Mouse (Mus musculus): ENCODE measurements around the gene Adamts6.

Adamts6 gene

DNA sequence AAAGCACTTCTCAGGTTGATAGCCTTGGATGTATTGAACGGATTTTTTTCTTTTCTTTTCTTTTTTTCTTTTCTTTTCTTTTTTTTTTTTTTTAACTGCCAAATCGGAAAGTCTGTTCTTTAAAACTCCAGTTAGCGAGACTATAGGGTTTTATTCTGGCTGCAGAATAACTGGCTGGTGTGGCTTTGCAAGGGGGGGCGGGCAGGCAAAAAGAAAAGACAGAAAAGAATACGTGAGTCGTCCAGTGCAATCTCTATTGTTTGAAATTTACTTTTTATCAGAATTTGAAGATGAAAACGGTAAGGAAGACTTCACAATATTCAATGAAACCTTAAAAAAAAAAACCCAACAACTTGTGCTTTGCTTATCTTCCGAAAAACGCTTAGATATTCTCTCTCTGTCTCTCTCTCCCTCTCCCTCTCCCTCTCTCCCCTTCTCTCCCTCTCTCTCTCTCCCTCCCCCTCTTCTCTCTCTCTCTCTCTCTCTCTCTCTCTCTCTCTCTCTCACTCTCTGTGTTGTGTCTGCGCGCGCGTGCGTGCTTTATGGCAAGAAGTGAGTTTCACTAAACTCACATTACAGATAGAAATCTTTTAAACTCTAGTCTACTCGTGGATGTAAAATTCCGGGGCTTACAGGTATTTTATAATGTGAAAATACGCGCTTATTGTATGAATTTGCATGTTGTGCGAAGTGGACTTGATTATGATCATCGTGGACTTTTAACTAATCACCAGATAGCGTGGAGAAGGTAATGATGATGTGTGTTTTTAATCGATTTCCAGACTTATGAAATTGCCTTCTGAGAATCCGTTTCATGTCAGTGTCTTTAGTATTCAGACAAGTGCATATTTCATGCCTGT is at the start of gene Adamts6:
Gene Adamts6 (plus strand): TSS at position 470 of the 860 bp plus-strand sequence.
- ATAC-seq (ENCODE audit: insufficient number of reproducible peaks, low FRiP score, low TSS enrichment), result no peak

DNA sequence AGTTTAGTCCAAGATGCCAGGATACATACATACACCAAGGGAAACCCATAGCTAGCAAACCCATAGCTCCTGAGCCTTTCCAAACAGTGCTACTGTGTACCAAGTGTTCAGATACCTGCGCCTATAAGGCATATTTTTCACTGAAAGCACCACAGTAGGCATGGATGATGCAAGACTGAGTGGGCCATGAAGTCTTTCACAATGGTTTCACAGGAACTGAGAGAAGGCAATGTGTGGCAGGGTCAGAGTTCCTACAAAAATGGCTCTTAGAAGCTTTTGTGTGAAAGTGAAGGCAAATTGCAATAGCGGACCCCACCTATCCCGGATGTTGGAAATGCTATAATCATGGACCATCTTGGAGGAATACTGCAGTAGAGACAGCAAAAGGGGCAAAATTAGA is 28.6 kb upstream of the Adamts6 start:
- ATAC-seq (ENCODE audit: insufficient number of reproducible peaks, low FRiP score, low TSS enrichment), result no peak

DNA sequence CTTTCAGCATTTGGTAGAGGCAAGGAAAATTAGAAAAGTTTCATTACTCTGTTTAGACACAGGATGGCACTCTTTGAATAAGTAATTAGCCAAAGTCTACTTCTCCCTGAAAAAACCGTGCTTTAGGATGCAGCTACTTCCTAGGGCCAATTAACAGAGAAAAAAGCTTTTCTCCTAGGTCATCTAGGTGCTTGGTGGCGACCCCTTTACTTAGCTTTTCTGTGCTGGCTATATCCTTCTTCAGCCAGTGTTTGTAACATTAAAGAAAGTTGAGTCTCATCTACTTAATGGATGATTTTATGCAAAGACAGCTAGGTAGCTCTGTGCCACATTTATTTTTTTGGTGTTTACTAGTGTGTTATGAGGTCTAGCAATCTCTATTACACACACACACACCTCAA is 2.6 kb upstream of the Adamts6 start:
- peak; percentile 76 for ATAC-seq (ENCODE audit: insufficient number of reproducible peaks, low FRiP score, low TSS enrichment)

DNA sequence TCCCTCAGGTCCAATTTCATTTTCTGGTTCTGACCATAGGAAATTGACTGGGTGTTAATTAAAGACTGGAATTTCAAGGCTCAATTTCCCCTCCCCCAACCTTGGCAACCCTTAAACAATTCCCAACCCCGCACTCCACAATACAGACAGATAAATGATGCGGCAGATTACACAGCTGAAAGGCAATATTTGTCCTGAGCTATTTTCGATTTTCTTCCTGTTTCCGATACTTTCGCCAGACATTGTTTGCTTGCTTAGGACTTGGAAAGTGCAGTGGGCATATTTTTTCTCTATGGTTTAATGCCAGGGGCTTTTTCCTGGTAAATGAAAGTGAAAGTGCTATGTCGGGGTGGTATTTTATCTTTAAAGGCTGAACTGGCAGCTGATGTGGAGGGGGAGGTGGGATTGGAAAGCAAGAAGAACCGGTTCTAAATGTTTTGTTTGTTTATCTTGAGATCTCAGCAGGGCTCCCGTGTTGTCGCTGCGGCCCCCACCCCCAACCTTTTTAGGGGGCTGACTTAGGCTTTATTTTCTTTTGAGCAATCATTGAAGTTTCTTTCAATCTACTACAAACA is 1.8 kb upstream of the Adamts6 start:
- 0 out of 2 replicates have a peak, but pooled peaks have one; percentile 18 for ATAC-seq (ENCODE audit: insufficient number of reproducible peaks, low FRiP score, low TSS enrichment)

DNA sequence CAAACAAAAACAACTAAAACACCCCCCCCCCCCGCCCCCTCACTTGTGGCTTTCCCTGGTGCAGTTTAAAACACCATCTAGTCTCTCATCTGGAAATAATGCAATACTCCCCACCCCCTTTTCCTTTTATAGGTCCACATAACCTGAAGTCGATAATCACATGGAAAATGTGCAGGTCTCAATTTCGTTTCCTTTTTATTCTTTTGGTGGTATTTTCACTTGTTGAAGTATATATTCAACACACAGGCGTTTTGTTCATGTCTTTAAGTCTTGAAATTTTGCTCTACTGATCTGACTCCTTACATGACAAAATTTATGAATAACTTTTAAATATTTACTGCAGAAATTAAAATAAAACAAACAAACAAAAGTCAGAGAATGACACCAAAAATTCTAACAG is 1.3 kb upstream of the Adamts6 start:
- no peak for ATAC-seq (ENCODE audit: insufficient number of reproducible peaks, low FRiP score, low TSS enrichment)

DNA sequence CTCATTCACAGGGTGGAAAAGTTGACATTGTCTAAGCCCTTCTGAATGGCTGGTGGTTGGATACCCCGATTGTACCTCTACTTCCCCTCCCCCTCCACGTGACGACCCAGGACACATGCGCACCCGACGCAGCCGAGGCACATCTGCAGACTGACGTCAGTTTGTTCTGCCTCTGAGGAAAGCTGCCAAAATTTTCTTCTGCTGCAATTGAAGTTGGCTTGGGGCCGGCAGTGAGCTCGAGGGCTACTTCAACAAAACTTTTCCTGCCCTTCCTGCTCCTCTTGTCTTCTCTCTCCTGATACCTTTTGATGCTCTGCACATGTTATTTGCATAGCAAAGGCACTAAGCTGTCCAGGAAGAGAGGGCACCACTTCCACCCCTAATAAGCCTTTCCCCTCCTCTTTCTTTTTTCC is 732 bp upstream of the Adamts6 start:
- ATAC-seq (ENCODE audit: insufficient number of reproducible peaks, low FRiP score, low TSS enrichment), result peak; percentile 59

DNA sequence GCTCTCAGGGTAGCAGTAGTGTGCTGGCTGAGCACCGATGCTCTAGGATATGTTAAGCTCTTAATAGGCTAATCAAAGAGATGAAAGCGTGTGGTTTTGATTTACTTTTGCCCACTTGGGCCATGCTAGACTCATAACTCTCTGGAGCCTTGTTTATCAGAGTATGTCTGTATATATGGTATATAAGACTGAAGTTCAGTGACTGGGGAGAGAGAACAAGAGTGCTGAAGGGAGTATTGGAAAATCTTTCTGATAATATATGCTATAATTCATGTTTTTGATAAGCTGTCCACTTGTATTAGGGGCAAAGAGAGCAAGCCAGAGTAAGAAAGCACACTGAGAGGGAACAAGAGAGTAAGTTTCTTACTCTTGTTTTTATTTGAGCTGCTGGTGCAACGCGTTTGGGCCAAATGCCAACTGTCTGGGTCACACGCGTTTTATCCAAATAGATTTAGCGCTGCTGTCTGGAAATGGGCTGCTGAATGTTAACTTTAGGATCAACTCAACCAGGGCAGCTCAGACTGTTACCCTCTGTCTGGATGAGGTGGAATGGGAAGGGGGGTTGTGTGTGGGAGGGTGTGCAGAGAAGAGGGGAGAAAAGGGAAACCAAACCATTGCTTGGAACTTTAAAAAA is 708 bp downstream of the Adamts6 start:
- ATAC-seq (ENCODE audit: insufficient number of reproducible peaks, low FRiP score, low TSS enrichment), result 0 out of 2 replicates have a peak, but pooled peaks have one; percentile 63

DNA sequence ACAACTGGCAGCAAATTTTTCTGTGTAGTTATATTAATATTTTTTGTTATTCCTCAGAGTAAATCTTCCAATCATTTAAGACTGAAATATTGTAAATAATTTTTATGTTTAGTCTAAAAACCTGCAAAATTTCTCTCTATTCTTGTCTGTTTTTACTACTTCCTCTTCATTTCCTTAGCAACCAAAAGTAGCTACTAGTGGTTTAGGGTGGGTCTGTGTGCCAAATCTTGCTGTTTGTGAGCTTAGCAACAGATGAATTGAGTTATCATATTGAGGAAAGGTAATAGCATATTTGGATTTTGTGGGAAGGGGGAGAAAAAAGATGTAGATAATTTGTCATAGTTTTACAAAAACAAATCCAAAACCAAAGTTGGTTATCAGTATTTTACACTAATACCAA is 1.5 kb downstream of the Adamts6 start:
- no peak for ATAC-seq (ENCODE audit: insufficient number of reproducible peaks, low FRiP score, low TSS enrichment)

DNA sequence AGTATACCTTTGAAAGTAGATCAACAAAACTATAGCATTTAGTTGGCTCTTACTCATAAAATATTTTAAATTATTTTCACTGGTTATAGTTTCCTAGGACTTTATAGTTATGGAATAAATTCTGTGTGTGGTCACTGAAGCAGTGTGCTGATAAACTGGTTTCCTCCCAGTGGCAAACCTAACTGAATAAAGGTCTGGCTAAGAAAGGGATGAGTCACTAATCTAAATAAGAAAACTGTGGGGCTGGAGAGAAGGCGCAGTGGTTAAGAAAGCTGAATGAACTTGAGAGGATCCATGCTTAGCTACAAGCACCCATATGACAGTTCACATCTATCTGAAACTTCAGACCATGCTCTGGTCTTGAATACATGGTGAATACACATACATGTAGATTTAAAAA is 7.8 kb downstream of the Adamts6 start:
- no peak for ATAC-seq (ENCODE audit: insufficient number of reproducible peaks, low FRiP score, low TSS enrichment)

DNA sequence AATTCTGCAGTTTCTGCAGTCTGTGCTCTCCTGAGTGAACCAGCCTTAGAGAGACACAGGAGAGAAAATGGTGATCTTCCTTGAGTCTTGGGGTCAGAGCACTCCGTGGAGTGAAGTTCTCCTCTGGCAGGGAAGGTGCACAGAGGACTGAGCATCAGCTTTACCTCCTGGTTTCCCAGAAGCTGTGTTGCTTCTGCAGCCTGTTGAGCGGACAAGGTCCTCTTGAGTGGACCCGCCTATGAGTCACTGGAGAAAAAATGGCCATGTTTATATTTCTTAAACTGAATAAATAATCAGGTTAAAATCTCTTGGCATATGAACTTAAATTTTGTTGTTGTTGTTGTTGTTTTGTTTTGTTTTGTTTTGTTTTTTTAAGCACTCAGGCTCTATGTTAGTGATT is 41.7 kb downstream of the Adamts6 start:
- ATAC-seq (ENCODE audit: insufficient number of reproducible peaks, low FRiP score, low TSS enrichment), result no peak

DNA sequence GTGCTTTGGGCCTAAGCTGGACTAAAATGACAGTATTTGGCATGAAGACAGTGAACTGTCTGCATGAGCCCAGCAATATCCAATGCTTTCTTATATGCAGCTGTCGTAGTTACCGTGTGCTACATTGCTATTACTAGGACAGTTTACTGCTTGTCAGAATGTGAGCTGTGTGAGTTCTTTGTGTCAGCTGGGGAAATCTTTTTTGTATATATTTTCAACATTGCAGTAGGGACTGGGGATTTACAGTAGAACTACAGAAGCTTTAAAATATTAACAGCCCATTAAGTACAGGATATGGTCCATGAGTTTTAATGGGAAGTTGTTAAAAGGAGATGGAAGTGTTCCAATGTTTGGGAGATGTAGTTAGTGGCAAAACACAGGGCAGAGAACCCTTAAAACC is 42.1 kb downstream of the Adamts6 start:
- ATAC-seq (ENCODE audit: insufficient number of reproducible peaks, low FRiP score, low TSS enrichment), result no peak

DNA sequence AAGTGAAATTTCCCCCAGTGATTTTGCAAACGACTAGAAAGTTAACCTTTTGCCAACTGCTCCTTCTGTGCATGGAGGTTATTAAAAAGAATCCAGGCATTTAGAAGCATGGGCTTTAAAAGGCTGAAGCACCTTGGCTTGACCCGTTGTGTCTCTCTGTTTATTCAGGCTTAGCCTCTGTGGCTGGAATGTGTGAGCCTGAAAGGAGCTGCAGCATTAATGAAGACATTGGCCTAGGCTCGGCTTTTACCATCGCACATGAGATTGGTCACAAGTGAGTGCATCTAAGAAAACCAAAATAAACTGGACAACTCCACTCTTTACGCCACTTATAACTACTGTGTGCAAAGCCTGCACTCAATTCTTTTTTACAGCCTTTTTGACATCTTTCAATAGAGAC is 65.0 kb downstream of the Adamts6 start:
- no peak for ATAC-seq (ENCODE audit: insufficient number of reproducible peaks, low FRiP score, low TSS enrichment)

DNA sequence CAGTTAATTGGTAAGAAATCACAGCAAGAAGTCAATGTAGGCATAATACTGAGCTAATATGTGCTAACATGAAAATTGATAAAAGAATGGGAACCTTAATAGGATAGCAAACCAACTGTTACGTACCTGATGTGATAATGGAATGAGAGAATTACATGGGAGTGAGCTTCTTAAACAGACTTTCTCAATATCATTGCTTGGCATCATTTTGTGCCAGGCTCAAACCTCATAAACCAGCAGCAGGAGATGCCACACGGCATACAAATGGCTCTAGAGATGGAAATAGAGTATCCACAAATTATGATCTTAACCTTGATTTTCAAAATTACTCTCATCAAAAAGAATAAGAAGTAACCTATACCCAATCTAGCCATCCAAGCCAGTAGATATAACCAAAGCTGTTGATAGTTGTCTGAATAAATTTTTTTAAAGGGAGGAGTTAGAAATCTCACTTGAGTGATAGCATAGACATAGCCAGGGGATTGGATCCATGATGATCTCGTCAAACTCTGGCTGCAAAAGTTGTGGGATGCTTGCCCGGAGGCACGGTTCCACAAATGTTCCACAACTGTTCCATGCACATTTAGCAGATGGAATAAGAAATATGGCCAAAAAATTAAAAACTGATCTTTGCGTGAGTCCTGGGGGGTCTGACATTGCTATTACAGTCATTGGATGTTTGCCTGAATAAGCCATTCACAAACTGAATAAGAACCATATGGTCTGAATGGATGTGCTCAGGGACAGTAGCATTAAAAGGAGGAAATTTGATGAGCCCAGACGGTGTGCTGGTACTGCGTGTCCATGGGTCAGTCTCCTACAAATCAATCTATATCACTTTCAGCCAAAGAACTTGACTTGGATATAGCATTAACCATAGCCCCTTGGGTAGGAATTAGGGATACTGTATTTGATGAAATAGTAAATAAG is 106.1 kb downstream of the Adamts6 start:
- ATAC-seq (ENCODE audit: insufficient number of reproducible peaks, low FRiP score, low TSS enrichment), result peak; percentile 80

DNA sequence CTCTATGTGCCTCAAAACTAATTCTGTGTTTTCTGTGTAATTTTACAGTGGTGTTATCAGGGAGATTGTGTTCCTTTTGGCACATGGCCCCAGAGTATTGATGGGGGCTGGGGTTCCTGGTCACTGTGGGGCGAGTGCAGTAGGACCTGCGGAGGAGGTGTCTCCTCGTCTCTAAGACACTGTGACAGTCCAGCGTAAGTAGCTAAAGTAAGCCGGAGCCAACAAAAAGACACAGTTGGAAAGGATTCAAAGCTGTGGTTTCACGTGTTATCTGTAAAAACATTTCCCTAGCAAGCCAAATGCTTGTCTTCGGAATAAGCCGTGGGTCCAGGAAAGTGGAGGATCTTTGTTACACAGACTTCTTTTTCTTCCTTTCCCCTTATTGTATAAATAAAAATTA is 110.2 kb downstream of the Adamts6 start:
- no peak for ATAC-seq (ENCODE audit: insufficient number of reproducible peaks, low FRiP score, low TSS enrichment)

DNA sequence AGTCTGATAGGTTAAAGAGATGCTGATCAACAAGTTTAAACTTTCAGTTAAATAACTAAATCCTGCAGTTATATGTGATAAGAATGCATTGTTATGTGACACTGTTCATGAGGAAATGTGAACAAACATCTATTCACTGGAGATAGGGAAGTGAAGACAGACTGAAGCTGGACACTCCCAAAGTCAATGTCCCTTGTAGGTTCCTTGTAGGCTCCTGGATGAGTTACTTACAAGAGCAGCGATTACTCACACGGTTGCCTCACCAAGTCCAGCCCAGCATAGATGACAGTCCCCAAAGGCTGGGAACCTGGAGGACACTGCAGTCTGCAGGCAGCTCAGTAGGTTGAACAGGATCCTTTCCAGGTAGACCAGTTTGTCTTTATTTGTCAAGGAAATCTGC is 145.1 kb downstream of the Adamts6 start:
- ATAC-seq (ENCODE audit: insufficient number of reproducible peaks, low FRiP score, low TSS enrichment), result no peak

DNA sequence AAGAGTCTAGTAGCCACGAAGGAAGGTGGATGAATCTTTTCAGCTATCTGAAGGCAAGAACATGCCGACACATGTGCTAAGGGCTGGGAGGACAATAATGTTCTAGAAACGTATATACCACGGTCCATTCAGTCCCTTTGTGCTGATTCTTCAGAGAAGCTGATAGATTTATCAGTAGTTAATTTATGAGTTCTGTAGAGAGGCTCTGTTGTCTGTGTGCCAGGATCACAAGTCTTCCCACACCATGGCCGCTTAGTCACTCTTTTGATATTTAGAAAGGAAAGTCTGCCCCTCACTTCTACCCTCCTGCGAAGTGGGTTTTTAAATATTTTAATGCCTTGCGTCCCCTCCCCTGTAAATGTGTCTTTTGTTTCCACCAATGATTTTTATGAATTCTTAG is 154.9 kb downstream of the Adamts6 start:
- no peak for ATAC-seq (ENCODE audit: insufficient number of reproducible peaks, low FRiP score, low TSS enrichment)

DNA sequence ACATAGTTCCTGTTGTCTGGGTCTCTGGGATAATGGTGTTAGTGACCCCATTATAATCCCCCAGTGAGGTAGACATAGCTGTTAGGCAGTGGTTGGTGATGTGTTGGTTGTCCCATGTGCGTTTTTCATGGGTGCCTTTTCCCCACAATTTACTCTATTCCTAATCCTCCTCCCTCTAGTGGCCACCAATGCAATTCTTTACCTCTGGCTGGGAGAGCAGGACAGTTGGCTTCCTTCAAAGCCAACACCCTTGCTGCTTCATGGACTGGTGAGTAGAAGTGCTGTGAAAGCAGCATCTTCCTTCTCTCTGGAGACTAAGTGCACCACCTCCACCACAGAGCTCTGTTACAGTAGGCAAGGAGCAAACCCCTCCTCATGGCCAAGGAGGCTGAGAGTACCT is 157.8 kb downstream of the Adamts6 start:
- ATAC-seq (ENCODE audit: insufficient number of reproducible peaks, low FRiP score, low TSS enrichment), result no peak

DNA sequence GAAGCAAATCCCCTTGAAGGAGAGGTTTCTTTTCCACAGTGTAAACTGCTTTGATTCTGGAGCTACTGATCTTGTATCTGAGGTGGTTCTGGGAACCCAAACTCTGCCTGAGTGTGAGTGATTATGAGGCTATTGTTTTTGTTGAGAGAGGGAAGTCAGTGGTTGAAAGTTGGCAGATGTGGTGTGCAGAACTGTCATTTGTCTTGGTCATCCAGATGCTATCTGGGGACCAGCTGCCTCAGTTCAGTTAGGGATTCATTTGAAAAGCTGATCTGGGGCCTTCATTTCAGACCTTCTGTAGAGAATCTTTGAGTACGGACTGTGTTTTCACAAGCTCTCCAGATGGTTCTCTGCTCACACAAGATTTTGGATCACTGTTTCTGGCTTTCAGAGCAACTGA is 159.3 kb downstream of the Adamts6 start:
- no peak for ATAC-seq (ENCODE audit: insufficient number of reproducible peaks, low FRiP score, low TSS enrichment)

DNA sequence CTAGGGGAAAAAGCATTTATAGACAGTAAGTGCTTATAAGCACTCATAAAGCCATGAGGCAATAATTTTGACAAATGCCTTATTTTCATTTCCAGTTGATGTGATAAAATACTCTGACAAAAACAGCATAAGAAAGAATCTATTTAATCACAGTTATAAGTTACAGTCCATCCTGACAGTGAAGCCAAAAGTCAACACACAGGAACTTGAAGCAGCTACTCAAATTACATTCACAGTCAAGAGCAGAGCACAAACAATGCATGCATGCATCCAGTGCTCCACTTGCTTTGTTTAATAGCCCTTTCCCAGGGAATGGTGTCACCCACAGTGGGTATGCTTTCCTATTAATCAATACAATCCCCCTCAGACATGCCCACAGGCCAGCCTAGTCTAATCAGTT is 159.8 kb downstream of the Adamts6 start:
- ATAC-seq (ENCODE audit: insufficient number of reproducible peaks, low FRiP score, low TSS enrichment), result no peak

DNA sequence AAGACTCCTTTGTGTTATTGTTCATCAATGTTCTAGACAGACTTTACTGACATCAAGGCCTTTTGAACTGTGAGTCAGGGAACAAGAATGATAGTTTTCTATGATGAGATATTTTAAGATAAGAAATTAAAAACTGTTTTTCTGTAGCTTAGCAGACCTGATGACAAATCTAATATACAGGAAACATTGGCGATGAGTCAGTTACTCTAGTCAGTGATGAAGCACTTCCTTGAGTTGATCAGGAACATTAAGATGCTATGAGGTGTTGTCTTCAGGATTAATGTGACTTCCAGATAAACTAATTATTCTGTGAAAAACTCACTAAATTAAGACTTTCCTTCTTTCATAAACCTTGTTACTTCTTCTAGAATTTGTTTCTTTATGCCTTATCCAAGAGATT is 160.7 kb downstream of the Adamts6 start:
- no peak for ATAC-seq (ENCODE audit: insufficient number of reproducible peaks, low FRiP score, low TSS enrichment)

Data from cerebellum, adult (tissue).